Mouse (Mus musculus) leukemia stem cell, adult 10-12 weeks (primary cell): ENCODE data around the gene Olfr450. TPM values are rescaled to one million over a fixed set of nuclear protein-coding genes. Genes with fewer than 3 reads are reported as not detected.

Source experiments
- polyA plus RNA-seq: library from polyadenylated mRNA; stranded (reverse); fragments of >175 nt; gene quantifications from 2 replicates; pipeline ENCODE4 v1.2.3, GENCODE M21; 2012; ENCODE audit warnings: low replicate concordance

Olfr450 gene
- polyA plus RNA-seq: 0.26 TPM in 1 of 2 replicates, not detected in the other

DNA sequence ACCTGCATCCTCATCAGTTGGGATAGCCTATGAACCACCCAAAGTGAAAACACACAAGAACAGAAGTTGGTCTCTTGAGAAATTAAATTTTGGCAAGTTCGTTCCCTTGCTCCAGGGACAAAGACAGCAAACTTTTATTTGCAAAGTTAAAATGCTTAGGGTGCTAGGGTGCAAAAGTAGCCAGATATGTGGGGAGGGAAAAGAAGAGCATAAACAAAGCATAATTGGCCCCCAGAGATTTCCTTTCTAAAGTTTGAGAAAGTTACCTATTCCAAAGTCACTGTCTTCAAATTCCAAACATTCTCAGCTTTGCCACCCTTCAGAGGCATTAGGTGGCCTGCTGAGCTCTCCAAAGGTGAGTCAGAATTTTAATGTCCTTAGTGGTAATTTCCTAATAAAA lies at the start of gene Olfr450:
Gene Olfr450 (plus strand): TSS at position 301 of the 400 bp plus-strand sequence.

DNA sequence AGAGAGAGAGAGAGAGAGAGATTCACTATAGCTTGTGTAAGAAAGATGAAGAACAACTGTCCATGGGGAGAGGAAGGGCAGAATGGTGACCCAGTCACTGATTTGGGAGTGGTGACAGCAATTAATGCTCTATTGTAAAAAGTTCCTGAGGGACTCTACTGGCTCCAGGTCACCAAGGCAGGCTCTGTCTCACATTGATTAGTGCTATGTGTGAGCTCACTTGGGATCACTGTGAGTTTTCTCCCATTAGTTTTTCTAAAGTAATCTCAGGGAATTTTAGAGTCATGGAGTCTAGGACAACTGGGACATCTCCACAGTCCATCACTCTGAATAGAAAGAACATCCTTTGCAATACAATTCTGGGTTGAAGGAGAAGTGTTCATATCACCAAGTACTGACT lies 26.9 kb upstream of the Olfr450 start, which contains the start of gene Olfr452:
Gene Olfr452 (plus strand): TSS at position 301 of the 400 bp plus-strand sequence.

DNA sequence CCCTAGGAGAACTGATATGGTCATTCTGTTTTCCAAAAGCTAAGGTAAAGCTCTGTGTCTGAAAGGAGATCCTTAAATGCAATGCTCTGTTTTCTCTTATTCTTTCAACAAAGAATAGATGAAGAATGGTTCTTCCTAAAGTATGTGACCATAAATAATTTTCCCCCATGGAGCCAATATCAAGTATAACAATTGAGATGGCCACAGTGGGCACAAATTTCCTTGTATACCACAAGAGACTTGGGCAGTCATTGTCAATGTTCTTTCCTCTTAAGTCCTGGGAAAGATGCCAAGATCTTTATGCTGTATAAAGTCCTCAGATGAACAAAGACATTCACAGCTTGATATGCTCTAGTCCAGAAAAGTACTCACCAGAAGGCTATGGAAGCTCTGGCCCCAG lies 22.3 kb downstream of the Olfr450 start, which contains the start of gene Olfr449:
Gene Olfr449 (plus strand): TSS at position 301 of the 400 bp plus-strand sequence.

Other genes starting within 250 kb of the Olfr450 start
- gene Tcaf3, start 214.2 kb upstream of the Olfr450 start, polyA plus RNA-seq: not detected in 2 replicates
- gene Tcaf2, start 166.7 kb upstream of the Olfr450 start, polyA plus RNA-seq: not detected in 2 replicates
- 0.11 and 0.17 TPM in 2 replicates for gene Tcaf1, start 101.9 kb upstream of the Olfr450 start, polyA plus RNA-seq
- gene Olfr453, start 72.6 kb upstream of the Olfr450 start, polyA plus RNA-seq: not detected in 2 replicates
- gene Olfr38, start 55.5 kb upstream of the Olfr450 start, polyA plus RNA-seq: 0.06 TPM in 1 of 2 replicates, not detected in the other
- gene Olfr452, start 26.8 kb upstream of the Olfr450 start, polyA plus RNA-seq: not detected in 2 replicates
- gene Olfr449, start 22.4 kb downstream of the Olfr450 start, polyA plus RNA-seq: not detected in 2 replicates
- not detected in 2 replicates for gene Olfr448, start 78.5 kb downstream of the Olfr450 start, polyA plus RNA-seq
- gene Olfr447, start 96.9 kb downstream of the Olfr450 start, polyA plus RNA-seq: not detected in 2 replicates
- not detected in 2 replicates for gene Olfr446, start 109.4 kb downstream of the Olfr450 start, polyA plus RNA-seq
- not detected in 2 replicates for gene Olfr444, start 137.1 kb downstream of the Olfr450 start, polyA plus RNA-seq